Mouse (Mus musculus) megakaryocyte, embryonic 14.5 days (primary cell): Measurements from ENCODE around the gene Cald1. TPM values are rescaled to one million over a fixed set of nuclear protein-coding genes. Genes with fewer than 3 reads are reported as not detected.

Experiments
- H3K27me3 ChIP-seq: replicated peaks from 2 replicates; pipeline ENCODE3; 2012; ENCODE audit warnings: inconsistent platforms
- H3K36me3 ChIP-seq: replicated peaks from 2 replicates; pipeline ENCODE3; 2012; ENCODE audit warnings: low read length, inconsistent platforms, mixed read lengths
- H3K4me1 ChIP-seq: 2 replicates; pipeline ENCODE4 v1.6.1; 2012; ENCODE audit warnings: inconsistent platforms
- H3K4me3 ChIP-seq: replicated peaks from 2 replicates; pipeline ENCODE3; 2012; ENCODE audit warnings: moderate library complexity, mild to moderate bottlenecking, inconsistent platforms
- H3K9me3 ChIP-seq: 2 replicates; pipeline ENCODE4 v1.6.1; 2012; ENCODE audit warnings: inconsistent platforms
- FLI1 ChIP-seq: IDR thresholded peaks from 2 replicates; pipeline ENCODE4 v1.6.1; 2012; ENCODE audit warnings: low read length, inconsistent platforms, mixed read lengths
- GATA1 ChIP-seq: IDR thresholded peaks from 3 replicates; pipeline ENCODE4 v1.6.1; 2012; ENCODE audit warnings: mixed read lengths, low read length, inconsistent platforms, borderline replicate concordance
- polyA plus RNA-seq: library from polyadenylated mRNA; stranded (reverse); fragments of >175 nt; gene quantifications from 2 replicates; pipeline ENCODE4 v1.2.3, GENCODE M21; 2012; ENCODE audit warnings: low replicate concordance; ENCODE audit not compliant: insufficient read depth

The Cald1 gene
- polyA plus RNA-seq, 1 experiment = 42.3 TPM

GRCm38 (mm10) chr6:34725660-34726059 is 127.4 kb downstream of the Cald1 start:
- Histone ChIP-seq H3K4me1 (peaks cover 9% of the 10 kb centered on the region), H3K36me3 (no peaks in the 10 kb centered on the region), H3K9me3 (peaks cover 9% of the 10 kb centered on the region), H3K27me3 (peaks cover 22% of the 10 kb centered on the region), H3K4me3 (no peak overlapping the region)
- TF ChIP-seq FLI1 (no peak), GATA1 (no peak)

DNA sequence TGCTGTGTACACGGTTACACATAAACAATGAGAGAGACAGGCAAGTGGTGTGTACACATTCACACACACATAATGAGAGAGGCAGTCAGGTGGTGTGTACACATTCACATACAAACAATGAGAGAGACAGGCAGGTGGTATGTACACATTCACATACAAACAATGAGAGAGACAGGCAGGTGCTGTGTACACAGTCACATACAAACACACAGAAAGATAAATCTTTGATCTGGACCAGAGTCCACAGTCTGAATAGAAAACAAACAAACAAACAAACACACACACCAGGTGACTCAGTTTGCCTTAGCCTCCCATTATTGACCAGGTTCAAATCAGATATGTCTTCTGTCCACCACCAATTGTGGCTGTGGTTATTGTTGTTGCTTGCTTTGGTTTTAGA is 127.8 kb downstream of the Cald1 start:
- H3K36me3 ChIP-seq = no peaks in the 10 kb centered on the region
- no peak for TF ChIP-seq FLI1
- TF ChIP-seq GATA1 = no peak
- peaks cover 9% of the 10 kb centered on the region for H3K4me1 ChIP-seq
- H3K9me3 ChIP-seq = peaks cover 9% of the 10 kb centered on the region
- no peak overlapping the region for H3K4me3 ChIP-seq
- peaks cover 25% of the 10 kb centered on the region for H3K27me3 ChIP-seq

- no peaks in the 10 kb centered on the region; the same call in 1 of the 2 replicates for H3K4me1 ChIP-seq
- H3K36me3 ChIP-seq = no peaks in the 10 kb centered on the region
- H3K9me3 ChIP-seq = peaks cover 9% of the 10 kb centered on the region
- no peak for TF ChIP-seq GATA1
- TF ChIP-seq FLI1 = no peak
- no peak overlapping the region for H3K4me3 ChIP-seq
- H3K27me3 ChIP-seq = peaks cover 24% of the 10 kb centered on the region
Observed at GRCm38 (mm10) chr6:34727316-34727983, 129.2 kb downstream of the Cald1 start.

- H3K36me3 ChIP-seq = no peaks in the 10 kb centered on the region
- no peak overlapping the region for H3K4me3 ChIP-seq
- H3K27me3 ChIP-seq = peaks cover 23% of the 10 kb centered on the region
- TF ChIP-seq FLI1 = no peak
- no peak for TF ChIP-seq GATA1
- H3K9me3 ChIP-seq = peaks cover 3% of the 10 kb centered on the region
- no peaks in the 10 kb centered on the region; the same call in 1 of the 2 replicates for H3K4me1 ChIP-seq
Observed at GRCm38 (mm10) chr6:34729449-34730151, 131.3 kb downstream of the Cald1 start.

GRCm38 (mm10) chr6:34731007-34731406 is 132.7 kb downstream of the Cald1 start:
- Histone ChIP-seq H3K36me3 (no peaks in the 10 kb centered on the region), H3K9me3 (no peaks in the 10 kb centered on the region), H3K27me3 (peaks cover 23% of the 10 kb centered on the region), H3K4me1 (peaks cover under 1% of the 10 kb centered on the region; the same call in 1 of the 2 replicates), H3K4me3 (no peak overlapping the region)
- TF ChIP-seq GATA1 (no peak), FLI1 (no peak)

DNA sequence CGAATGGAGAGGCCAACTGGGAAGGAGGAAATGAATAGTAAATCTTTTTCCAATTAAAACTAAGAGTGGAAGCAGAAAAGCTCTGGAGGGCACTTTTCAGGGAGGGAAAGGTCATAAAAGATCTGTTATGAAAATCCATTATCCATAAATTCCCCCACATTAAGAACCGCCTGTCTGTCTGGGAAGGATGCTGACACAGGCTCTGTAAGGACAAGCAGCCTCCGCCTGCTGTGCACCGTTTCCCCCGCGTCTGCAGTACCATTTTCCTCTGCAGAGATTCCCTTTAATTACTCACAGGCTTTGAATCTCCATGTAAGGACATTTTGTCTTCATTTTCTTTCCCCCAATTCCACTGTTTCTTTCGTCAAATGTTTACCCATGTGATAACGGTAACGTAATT is 133.2 kb downstream of the Cald1 start:
- Histone ChIP-seq H3K27me3 (peaks cover 23% of the 10 kb centered on the region), H3K4me1 (peaks cover 5% of the 10 kb centered on the region; the same call in 1 of the 2 replicates), H3K36me3 (no peaks in the 10 kb centered on the region), H3K4me3 (no peak overlapping the region), H3K9me3 (no peaks in the 10 kb centered on the region)
- TF ChIP-seq FLI1 (no peak), GATA1 (no peak)

DNA sequence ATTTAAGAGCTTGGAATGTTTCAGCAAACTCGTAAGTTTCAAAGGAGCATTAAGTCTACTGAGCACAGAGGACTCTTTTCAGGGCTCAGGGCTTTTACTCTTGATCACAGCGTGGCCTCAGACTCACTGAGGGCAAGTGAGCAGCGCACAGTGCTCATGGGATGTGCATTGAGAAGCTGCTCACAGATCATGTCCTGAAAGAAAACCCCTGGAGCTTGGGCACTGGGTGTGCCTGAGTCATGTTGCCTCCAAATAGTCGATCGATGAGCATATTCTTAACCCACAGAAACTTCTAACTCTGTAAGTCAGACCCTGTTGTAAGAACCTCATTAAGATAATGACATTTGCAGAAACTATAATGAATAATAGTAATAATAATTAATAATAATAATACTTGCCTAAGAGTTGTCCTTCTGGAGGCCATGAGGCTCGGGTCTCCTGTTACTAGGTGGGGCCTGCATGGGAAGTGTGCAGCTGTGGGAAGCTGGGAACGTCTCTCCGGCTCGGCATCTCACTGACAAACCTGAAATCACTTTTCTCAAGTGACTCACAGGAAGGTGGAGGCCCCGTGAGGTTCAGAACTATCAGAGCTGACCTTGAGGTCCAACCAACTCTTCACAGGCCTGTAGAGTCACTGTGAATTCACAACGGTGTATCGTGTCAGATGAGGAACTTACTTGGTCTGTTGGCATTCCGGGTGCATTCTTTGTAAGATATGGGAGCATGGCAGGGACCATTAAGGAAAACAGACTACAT is 136.8 kb downstream of the Cald1 start:
- Histone ChIP-seq H3K4me1 (peaks cover 12% of the 10 kb centered on the region; the same call in 1 of the 2 replicates), H3K27me3 (peaks cover 9% of the 10 kb centered on the region), H3K9me3 (no peaks in the 10 kb centered on the region), H3K36me3 (no peaks in the 10 kb centered on the region), H3K4me3 (no peak overlapping the region)
- TF ChIP-seq FLI1 (no peak), GATA1 (no peak)

DNA sequence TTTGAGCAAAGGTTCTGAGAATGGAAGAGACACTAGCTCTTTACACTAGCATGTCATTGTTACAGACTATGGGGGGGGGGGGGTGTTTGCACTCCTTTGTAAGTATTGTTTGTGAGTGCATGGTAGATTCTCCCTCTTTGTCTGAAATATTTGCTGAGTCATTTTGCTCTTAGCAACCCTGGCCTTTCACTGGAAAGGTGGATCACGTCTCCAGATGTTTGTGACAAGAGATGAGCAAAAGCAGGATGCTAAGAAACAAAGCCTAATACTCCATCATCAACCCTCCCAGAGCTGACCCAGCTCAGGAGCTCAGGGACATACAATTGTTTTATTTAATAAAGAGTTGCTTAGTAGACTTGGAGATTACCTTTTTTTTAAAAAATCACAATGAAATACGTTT is 138.6 kb downstream of the Cald1 start:
- Histone ChIP-seq H3K9me3 (0 out of 2 replicates have a peak, but pooled peaks cover 4% of the 10 kb centered on the region), H3K4me1 (peaks cover 12% of the 10 kb centered on the region; the same call in 1 of the 2 replicates), H3K36me3 (no peaks in the 10 kb centered on the region), H3K27me3 (peaks cover 4% of the 10 kb centered on the region), H3K4me3 (no peak overlapping the region)
- no peak for TF ChIP-seq GATA1
- no peak for TF ChIP-seq FLI1

DNA sequence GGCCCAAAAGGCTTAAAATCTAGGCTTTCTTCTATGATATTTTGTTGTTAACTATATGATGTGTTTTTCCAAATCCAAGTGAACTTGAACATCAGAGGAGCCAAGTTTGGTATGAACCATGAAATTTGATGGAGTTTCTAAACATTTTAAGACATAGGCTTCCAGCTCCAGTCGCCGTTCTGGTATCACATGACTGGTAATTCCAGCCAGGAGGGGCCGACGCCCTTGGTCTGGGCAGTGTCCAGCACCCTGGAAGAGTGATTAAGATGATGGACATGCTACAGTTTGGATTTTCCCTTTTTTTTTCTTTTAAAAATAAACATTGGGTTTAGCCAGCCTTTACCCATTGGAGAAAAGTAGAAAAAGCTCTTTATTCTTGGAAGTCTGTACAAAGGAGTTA is 145.6 kb downstream of the Cald1 start:
- Histone ChIP-seq H3K4me1 (peaks cover 13% of the 10 kb centered on the region; the same call in 1 of the 2 replicates), H3K27me3 (peaks cover 23% of the 10 kb centered on the region), H3K9me3 (peaks cover 8% of the 10 kb centered on the region; the same call in 1 of the 2 replicates), H3K36me3 (no peaks in the 10 kb centered on the region), H3K4me3 (no peak overlapping the region)
- no peak for TF ChIP-seq FLI1
- TF ChIP-seq GATA1 = no peak

GRCm38 (mm10) chr6:34747846-34748245 is 149.5 kb downstream of the Cald1 start:
- Histone ChIP-seq H3K27me3 (peaks cover 26% of the 10 kb centered on the region), H3K4me1 (peaks cover 27% of the 10 kb centered on the region), H3K36me3 (no peaks in the 10 kb centered on the region), H3K9me3 (peaks cover 3% of the 10 kb centered on the region; the same call in 1 of the 2 replicates), H3K4me3 (peak overlapping the region; percentile 53)
- no peak for TF ChIP-seq GATA1
- TF ChIP-seq FLI1 = no peak
